Mouse (Mus musculus): Measurements from ENCODE around the gene Mrgprb1. TPM values are rescaled to one million over a fixed set of nuclear protein-coding genes. Genes with fewer than 3 reads are reported as not detected.
"Not testable (repeated sequence)": the region's sequence is repeated elsewhere in the genome, so short reads cannot be mapped to it uniquely, and the experiment has no call there.

The Mrgprb1 gene
- polyA plus RNA-seq (2011; ENCODE audit: insufficient read length, low read depth, missing spikeins): not detected in 2 replicates

GRCm38 (mm10) chr7:48456242-48456641 lies at the start of gene Mrgprb1:
Mrgprb1 (minus strand) TSS chr7:48456342.
- no peak within 1 kb of the TSS for H3K27ac ChIP-seq (ENCODE audit: insufficient read depth, low read length)
- no peak within 1 kb of the TSS for H3K4me3 ChIP-seq (ENCODE audit: insufficient read depth, low read length)
- TF ChIP-seq POLR2A (IDR thresholded peaks at IDR 0.05; ENCODE audit: low read depth, low read length) (no peak), CTCF (IDR thresholded peaks at IDR 0.05; ENCODE audit: borderline replicate concordance, insufficient read depth, low read length) (no peak)
- H3K4me1 ChIP-seq (ENCODE audit: control insufficient read depth, insufficient read depth, low read length): no peaks in the 10 kb centered on the region

GRCm38 (mm10) chr7:48499221-48499620 lies 43.1 kb upstream of the Mrgprb1 start, which contains the start of gene Mrgprx2:
Mrgprx2 (minus strand) TSS chr7:48499321.
- TF ChIP-seq CTCF (IDR thresholded peaks at IDR 0.05; ENCODE audit: borderline replicate concordance, insufficient read depth, low read length) (no peak), POLR2A (IDR thresholded peaks at IDR 0.05; ENCODE audit: low read depth, low read length) (no peak)
- H3K4me1 ChIP-seq (ENCODE audit: control insufficient read depth, insufficient read depth, low read length): no peaks in the 10 kb centered on the region
- H3K27ac ChIP-seq (ENCODE audit: insufficient read depth, low read length): no peak within 1 kb of the TSS
- H3K4me3 ChIP-seq (ENCODE audit: insufficient read depth, low read length): no peak within 1 kb of the TSS

DNA sequence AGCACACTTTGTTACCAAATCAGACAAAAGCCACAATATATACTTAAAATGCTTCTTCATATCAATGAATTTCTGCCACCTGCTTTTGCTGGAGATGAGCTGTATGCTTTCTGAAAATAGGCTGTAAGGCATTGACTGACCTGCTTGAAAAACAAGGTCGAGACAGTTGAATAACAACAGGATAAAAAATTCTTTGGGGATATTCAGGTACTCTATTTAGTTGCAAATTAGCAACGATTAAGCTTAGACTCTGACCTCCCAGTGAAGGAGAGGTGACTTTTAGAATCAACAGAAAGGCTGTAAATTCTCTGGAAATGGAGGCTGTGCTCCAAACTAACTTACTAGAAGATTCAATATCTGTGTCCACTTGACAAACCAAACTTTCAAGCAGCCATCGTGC lies 19.6 kb downstream of the Mrgprb1 start:
- Histone ChIP-seq H3K4me1 (ENCODE audit: control insufficient read depth, insufficient read depth, low read length) (no peaks in the 10 kb centered on the region), H3K27ac (ENCODE audit: insufficient read depth, low read length) (no peak overlapping the region), H3K4me3 (ENCODE audit: insufficient read depth, low read length) (no peak overlapping the region)
- no peak for TF ChIP-seq POLR2A (IDR thresholded peaks at IDR 0.05; ENCODE audit: low read depth, low read length)
- no peak for TF ChIP-seq CTCF (IDR thresholded peaks at IDR 0.05; ENCODE audit: borderline replicate concordance, insufficient read depth, low read length)

GRCm38 (mm10) chr7:48435936-48436335 lies 20.2 kb downstream of the Mrgprb1 start:
- not testable (repeated sequence) for H3K4me3 ChIP-seq (ENCODE audit: insufficient read depth, low read length); H3K27ac ChIP-seq (ENCODE audit: insufficient read depth, low read length); H3K4me1 ChIP-seq (ENCODE audit: control insufficient read depth, insufficient read depth, low read length)

Other genes with a start within 250 kb of the Mrgprb1 start
- not detected in 2 replicates for gene Mrgprb8, start 67.8 kb downstream of the Mrgprb1 start, polyA plus RNA-seq (2011; ENCODE audit: insufficient read length, low read depth, missing spikeins)
- gene Mrgprx2, start 43.0 kb upstream of the Mrgprb1 start, polyA plus RNA-seq (2011; ENCODE audit: insufficient read length, low read depth, missing spikeins): not detected in 2 replicates
- gene Mrgprb2, start 101.7 kb upstream of the Mrgprb1 start, polyA plus RNA-seq (2011; ENCODE audit: insufficient read length, low read depth, missing spikeins): not detected in 2 replicates
- gene Mrgprb3, start 187.5 kb upstream of the Mrgprb1 start, polyA plus RNA-seq (2011; ENCODE audit: insufficient read length, low read depth, missing spikeins): not detected in 2 replicates